In the genomic region with DNA sequence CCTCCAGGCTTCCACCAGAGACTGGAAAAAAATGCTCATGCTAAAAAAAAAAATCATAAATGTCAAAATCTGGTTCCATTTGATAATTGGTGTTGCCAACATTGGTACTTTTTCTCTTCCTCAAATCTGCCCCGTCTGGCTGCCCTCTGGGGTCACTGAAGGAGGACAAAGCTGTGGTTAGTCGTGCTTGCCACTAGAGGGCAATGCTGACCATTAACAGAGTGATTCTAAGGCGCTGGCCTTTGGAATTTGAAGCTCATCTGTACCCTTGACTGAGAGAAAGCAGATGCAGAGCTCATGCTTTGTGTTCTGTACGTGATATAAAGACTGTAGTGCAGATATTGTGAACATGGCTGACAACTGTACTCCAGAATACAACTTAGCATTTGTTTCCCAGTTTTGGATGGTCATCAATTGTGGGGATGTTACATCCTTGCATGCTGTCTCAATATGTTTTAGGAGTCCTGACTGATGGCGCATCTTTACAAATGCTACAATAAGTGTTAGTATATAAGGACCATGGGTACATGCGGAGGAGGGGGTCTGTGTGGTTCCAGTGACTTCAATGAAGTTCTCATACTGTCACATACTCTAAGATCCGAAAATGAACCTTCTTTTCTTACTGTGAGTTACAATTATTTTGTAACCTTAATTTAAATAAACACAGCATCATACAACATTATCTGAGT, we compare ENCODE assay signal across 8 mouse cellular contexts.
DNase-seq lines count a peak whose midpoint lies in the region; ATAC-seq lines count a peak whose summit lies in the region.

No protein-coding gene starts in this region.

- 42% methylated on average over 7 of the region's 7 CpGs for WGBS in limb, embryonic 12.5 days

- no peak overlapping the region for H3K4me3 ChIP-seq in limb, embryonic 12.5 days (replicated peaks)

- H3K27ac ChIP-seq in limb, embryonic 12.5 days, result no peak overlapping the region

- H3K4me2 ChIP-seq in limb, embryonic 12.5 days, result no peak overlapping the region

- no peaks in the 10 kb centered on the region for H3K4me1 ChIP-seq in limb, embryonic 12.5 days (replicated peaks)

- DNase-seq in thymus, postnatal 4 days, result peak; percentile 10
- DNase-seq in thymus, adult 18-20 months, result no peak
- peak; percentile 33 to 55 for DNase-seq in cerebellum, postnatal 25 days
- DNase-seq in gastrocnemius, postnatal 25 days, result peak; percentile 19
- peak; percentile 48 to 53 for DNase-seq in kidney, adult 8-10 months
- DNase-seq in neural tube, embryonic 10.5 days (ENCODE audit: extremely low spot score, low spot score), result peak; percentile 53
- DNase-seq in yolk sac, embryonic 10.5 days (ENCODE audit: low spot score), result peak; percentile 44

- no peaks in the 10 kb centered on the region for H3K36me3 ChIP-seq in limb, embryonic 12.5 days

- no peak overlapping the region for H3K9ac ChIP-seq in limb, embryonic 12.5 days (replicated peaks)

- ATAC-seq in limb, embryonic 12.5 days (ENCODE audit: insufficient number of reproducible peaks, insufficient read depth, low FRiP score, low TSS enrichment, low read depth), result 0 out of 2 replicates have a peak, but pooled peaks have one; percentile 37

- H3K27me3 ChIP-seq in limb, embryonic 12.5 days, result no peaks in the 10 kb centered on the region

- no peaks in the 10 kb centered on the region for H3K9me3 ChIP-seq in limb, embryonic 12.5 days

Comparison
In these comparisons a context has a peak if more than half of its experiments do, and no peak if none do; other contexts are left out.
1. DNase-seq: peak in thymus, postnatal 4 days (single experiment), cerebellum, postnatal 25 days (2 of 2), gastrocnemius, postnatal 25 days (single experiment), kidney, adult 8-10 months (2 of 2), neural tube, embryonic 10.5 days (single experiment) and yolk sac, embryonic 10.5 days (single experiment); none in thymus, adult 18-20 months (0 of 2).